Mouse (Mus musculus): Measurements from ENCODE around the gene Ccdc159.

DNA sequence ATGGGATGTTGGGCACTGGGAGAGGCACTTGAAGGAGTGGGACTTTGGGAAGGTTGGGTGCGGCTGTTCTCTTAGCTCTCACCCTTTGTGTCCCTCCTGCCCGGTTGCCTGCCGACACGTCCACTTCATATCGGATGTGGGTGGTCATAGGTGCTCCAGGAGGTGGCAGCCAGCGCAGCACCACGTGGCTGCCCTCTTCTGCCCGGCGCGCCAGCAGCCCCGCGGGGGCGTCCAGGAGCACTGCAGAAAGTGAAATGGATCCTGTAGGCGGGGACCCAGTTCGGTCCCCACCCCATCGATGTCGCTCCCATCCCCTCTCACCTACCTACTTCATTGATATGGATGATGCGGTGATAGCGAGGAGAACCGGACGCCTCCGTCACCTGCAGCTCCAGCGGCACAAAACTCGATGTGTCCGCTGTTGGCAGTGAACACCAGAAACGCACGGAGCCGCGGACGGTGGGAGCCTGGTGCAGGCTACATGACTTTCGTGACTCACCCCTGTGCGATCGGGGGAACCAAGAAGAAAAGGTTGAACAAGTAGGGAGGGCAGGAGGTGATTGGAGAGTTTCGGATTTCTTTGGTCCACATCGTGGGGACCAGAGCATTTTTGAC lies 34.2 kb downstream of the Ccdc159 start:
- TF ChIP-seq EP300 (IDR thresholded peaks at IDR 0.05; ENCODE audit: low read depth) (no peak), CTCF (IDR thresholded peaks at IDR 0.05; ENCODE audit: low read depth) (no peak)

Measured in heart, postnatal 0 days (tissue).